Mouse (Mus musculus) testis, adult 2 months (tissue): ENCODE data around the gene Slc17a3. TPM values are rescaled to one million over a fixed set of nuclear protein-coding genes. Genes with fewer than 3 reads are reported as not detected.

ENCODE experiments used
- H3K27ac ChIP-seq: fragments of 200-500 bp; 2 replicates; pipeline ENCODE4 v1.5.1; 2012; ENCODE audit warnings: low read depth, low read length; ENCODE audit not compliant: control insufficient read depth, insufficient read depth
- H3K27me3 ChIP-seq: fragments of 200-500 bp; 2 replicates; pipeline ENCODE4 v1.6.1; 2012; ENCODE audit warnings: mild to moderate bottlenecking, low read length, moderate library complexity; ENCODE audit not compliant: control insufficient read depth, insufficient read depth
- H3K36me3 ChIP-seq: fragments of 200-500 bp; 2 replicates; pipeline ENCODE4 v1.6.1; 2012; ENCODE audit warnings: mild to moderate bottlenecking, low read length; ENCODE audit not compliant: control insufficient read depth, insufficient read depth
- H3K4me1 ChIP-seq: fragments of 200-500 bp; 2 replicates; pipeline ENCODE4 v1.6.1; 2012; ENCODE audit warnings: low read length; ENCODE audit not compliant: control insufficient read depth, insufficient read depth
- H3K4me3 ChIP-seq: fragments of 200-500 bp; 2 replicates; pipeline ENCODE4 v1.5.1; 2012; ENCODE audit warnings: low read depth, mild to moderate bottlenecking, low read length, moderate library complexity, mixed read lengths; ENCODE audit not compliant: control insufficient read depth
- CTCF ChIP-seq: fragments of 200-500 bp; IDR thresholded peaks from 2 replicates; pipeline ENCODE4 v1.5.1; 2012; ENCODE audit warnings: low read depth, mild to moderate bottlenecking, inconsistent platforms, low read length, moderate library complexity; ENCODE audit not compliant: control insufficient read depth, insufficient read depth, insufficient replicate concordance
- POLR2A ChIP-seq: fragments of 200-500 bp; IDR thresholded peaks from 2 replicates; pipeline ENCODE4 v1.6.1; 2012; ENCODE audit warnings: low read depth, mild to moderate bottlenecking, inconsistent platforms, low read length, moderate library complexity; ENCODE audit not compliant: control insufficient read depth
- polyA plus RNA-seq: library from polyadenylated mRNA; depleted of rRNA; stranded (reverse); fragments of >200 nt; gene quantifications from 2 replicates; pipeline ENCODE4 v1.2.3, GENCODE M21; 2012; rRNA removed

Gene Slc17a3
- 0.10 and 0.21 TPM in 2 replicates for polyA plus RNA-seq

- H3K4me3 ChIP-seq: no peak within 1 kb of the TSS
- no peaks in the 10 kb centered on the region for H3K4me1 ChIP-seq
- TF ChIP-seq CTCF (no peak), POLR2A (no peak)
- H3K27ac ChIP-seq: no peak within 1 kb of the TSS
- no peaks in the 10 kb centered on the region for H3K36me3 ChIP-seq
- no peaks in the 10 kb centered on the region for H3K27me3 ChIP-seq
Observed at GRCm38 (mm10) chr13:23839308-23839707, at the start of gene Slc17a3. Gene Slc17a3, plus strand, starts transcription at chr13:23839434.

GRCm38 (mm10) chr13:23792520-23792919, 46.7 kb upstream of the Slc17a3 start:
- no peaks in the 10 kb centered on the region for H3K4me1 ChIP-seq
- no peak overlapping the region for H3K27ac ChIP-seq
- no peak overlapping the region for H3K4me3 ChIP-seq
- TF ChIP-seq CTCF (no peak; the same call in 1 of the 2 replicates), POLR2A (no peak)
- H3K27me3 ChIP-seq: no peaks in the 10 kb centered on the region
- H3K36me3 ChIP-seq: no peaks in the 10 kb centered on the region

- Histone ChIP-seq H3K4me1 (no peaks in the 10 kb centered on the region), H3K27ac (no peak overlapping the region), H3K27me3 (no peaks in the 10 kb centered on the region), H3K4me3 (no peak overlapping the region), H3K36me3 (no peaks in the 10 kb centered on the region)
- TF ChIP-seq CTCF (no peak), POLR2A (no peak)
Observed at GRCm38 (mm10) chr13:23799405-23799804, 39.8 kb upstream of the Slc17a3 start.

- H3K36me3 ChIP-seq: no peaks in the 10 kb centered on the region
- TF ChIP-seq POLR2A: no peak
- no peak for TF ChIP-seq CTCF
- H3K27me3 ChIP-seq: no peaks in the 10 kb centered on the region
- H3K27ac ChIP-seq: no peak overlapping the region
- H3K4me1 ChIP-seq: no peaks in the 10 kb centered on the region
- H3K4me3 ChIP-seq: no peak overlapping the region
Observed at GRCm38 (mm10) chr13:23804532-23804931, 34.7 kb upstream of the Slc17a3 start.

- TF ChIP-seq CTCF (no peak), POLR2A (no peak)
- Histone ChIP-seq H3K4me1 (no peaks in the 10 kb centered on the region), H3K27me3 (no peaks in the 10 kb centered on the region), H3K36me3 (no peaks in the 10 kb centered on the region), H3K27ac (no peak within 1 kb of the TSS), H3K4me3 (no peak within 1 kb of the TSS)
Observed at GRCm38 (mm10) chr13:23806422-23807052, 32.7 kb upstream of the Slc17a3 start, which contains the start of gene Slc17a2. Gene Slc17a2, plus strand, starts transcription at chr13:23806993.

GRCm38 (mm10) chr13:23816148-23816547, 23.1 kb upstream of the Slc17a3 start:
- no peak for TF ChIP-seq POLR2A
- no peak for TF ChIP-seq CTCF
- H3K4me3 ChIP-seq: no peak overlapping the region

GRCm38 (mm10) chr13:23820179-23820940, 18.9 kb upstream of the Slc17a3 start:
- TF ChIP-seq POLR2A: no peak
- no peak for TF ChIP-seq CTCF
- H3K27ac ChIP-seq: no peak overlapping the region
- H3K4me1 ChIP-seq: no peaks in the 10 kb centered on the region

More at GRCm38 (mm10) chr13:23816148-23816547, 23.1 kb upstream of the Slc17a3 start:
- Histone ChIP-seq H3K36me3 (no peaks in the 10 kb centered on the region), H3K27me3 (no peaks in the 10 kb centered on the region), H3K4me1 (no peaks in the 10 kb centered on the region), H3K27ac (no peak overlapping the region)

GRCm38 (mm10) chr13:23822213-23822612, 17.0 kb upstream of the Slc17a3 start:
- H3K4me3 ChIP-seq: no peak overlapping the region
- H3K36me3 ChIP-seq: no peaks in the 10 kb centered on the region
- no peak for TF ChIP-seq POLR2A
- TF ChIP-seq CTCF: no peak
- H3K27ac ChIP-seq: no peak overlapping the region
- H3K4me1 ChIP-seq: no peaks in the 10 kb centered on the region
- no peaks in the 10 kb centered on the region for H3K27me3 ChIP-seq

More at GRCm38 (mm10) chr13:23820179-23820940, 18.9 kb upstream of the Slc17a3 start:
- H3K4me3 ChIP-seq: no peak overlapping the region
- no peaks in the 10 kb centered on the region for H3K27me3 ChIP-seq
- no peaks in the 10 kb centered on the region for H3K36me3 ChIP-seq
